Mouse (Mus musculus): ENCODE measurements at regions not wholly inside any gene's neighbourhood (a gene's known extent, or its start where the extent isn't known, plus 50 kb on each side); places are given as distances from the start of the nearest gene placed in this dataset.
A peak's percentile ranks its signal among the peaks of the same experiment; 100 is the strongest.
"Not testable (repeated sequence)": the region's sequence is repeated elsewhere in the genome, so short reads cannot be mapped to it uniquely, and the experiment has no call there.

GRCm38 (mm10) chr12:80055894-80056293, 56.9 kb downstream of the Zfp36l1 start:
- not testable (repeated sequence) for H3K27me3 ChIP-seq (ENCODE audit: control insufficient read depth, insufficient read depth, insufficient read length); H3ac ChIP-seq (ENCODE audit: control insufficient read depth, insufficient read length, low read depth); H3K4me3 ChIP-seq (ENCODE audit: insufficient read depth, poor library complexity, severe bottlenecking); H3K79me3 ChIP-seq (ENCODE audit: low read depth); H3K79me2 ChIP-seq (ENCODE audit: control insufficient read depth, insufficient read depth); H3K36me3 ChIP-seq (ENCODE audit: control insufficient read depth, insufficient read depth)

GRCm38 (mm10) chr12:80055394-80055793, 57.4 kb downstream of the Zfp36l1 start:
- Histone ChIP-seq H3ac (ENCODE audit: control insufficient read depth, insufficient read length, low read depth) (no peak overlapping the region), H3K79me3 (ENCODE audit: low read depth) (no peaks in the 10 kb centered on the region), H3K27me3 (ENCODE audit: control insufficient read depth, insufficient read depth, insufficient read length) (no peaks in the 10 kb centered on the region), H3K4me3 (ENCODE audit: insufficient read depth, poor library complexity, severe bottlenecking) (no peak overlapping the region), H3K79me2 (ENCODE audit: control insufficient read depth, insufficient read depth) (no peaks in the 10 kb centered on the region), H3K36me3 (ENCODE audit: control insufficient read depth, insufficient read depth) (no peaks in the 10 kb centered on the region)
- TF ChIP-seq CEBPB (IDR thresholded peaks at IDR 0.05; ENCODE audit: low read depth) (no peak), MYOG (IDR thresholded peaks at IDR 0.05; ENCODE audit: control insufficient read depth, extremely low read depth, insufficient read length) (no peak)

DNA sequence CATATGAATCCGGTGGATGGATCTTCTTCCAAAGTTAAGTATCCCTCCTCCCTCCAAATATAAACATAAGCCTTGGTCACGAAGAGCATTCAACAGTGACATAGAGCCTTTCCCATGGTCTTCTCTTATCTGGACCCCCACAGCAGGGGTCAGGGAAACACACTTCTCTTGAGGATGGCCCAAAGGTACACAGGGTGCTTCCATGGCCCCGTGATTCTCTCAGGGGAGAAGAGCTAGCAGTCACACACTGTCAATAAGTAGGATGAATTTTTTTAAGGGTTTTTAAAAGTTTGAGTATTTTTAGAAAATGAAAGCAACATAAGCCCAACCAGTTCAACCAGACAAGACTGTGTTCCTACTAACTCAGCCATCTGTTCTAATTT, 58.2 kb downstream of the Zfp36l1 start:
- no peak overlapping the region for H3K4me3 ChIP-seq (ENCODE audit: insufficient read depth, poor library complexity, severe bottlenecking)
- no peak for TF ChIP-seq USF1 (IDR thresholded peaks at IDR 0.05; ENCODE audit: low read depth)
- no peak for TF ChIP-seq CEBPB (IDR thresholded peaks at IDR 0.05; ENCODE audit: low read depth)
- TF ChIP-seq CTCF (IDR thresholded peaks at IDR 0.05; ENCODE audit: control insufficient read depth, insufficient read depth, insufficient read length): no peak
- no peak for TF ChIP-seq MAX (IDR thresholded peaks at IDR 0.05)
- no peak for TF ChIP-seq MYOD1 (IDR thresholded peaks at IDR 0.05; ENCODE audit: control insufficient read depth, insufficient read length, low read depth)
- TF ChIP-seq MYOG (IDR thresholded peaks at IDR 0.05; ENCODE audit: control insufficient read depth, extremely low read depth, insufficient read length): no peak
- TF ChIP-seq FOSL1 (IDR thresholded peaks at IDR 0.05; ENCODE audit: insufficient read depth, low read length, poor library complexity, severe bottlenecking): no peak

GRCm38 (mm10) chr12:80053902-80054654, 58.7 kb downstream of the Zfp36l1 start:
- no peaks in the 10 kb centered on the region for H3K79me2 ChIP-seq (ENCODE audit: control insufficient read depth, insufficient read depth)
- H3K79me3 ChIP-seq (ENCODE audit: low read depth): no peaks in the 10 kb centered on the region
- H3K36me3 ChIP-seq (ENCODE audit: control insufficient read depth, insufficient read depth): no peaks in the 10 kb centered on the region
- TF ChIP-seq FOSL1 (IDR thresholded peaks at IDR 0.05; ENCODE audit: insufficient read depth, low read length, poor library complexity, severe bottlenecking) (no peak), CTCF (IDR thresholded peaks at IDR 0.05; ENCODE audit: control insufficient read depth, insufficient read depth, insufficient read length) (no peak), USF1 (IDR thresholded peaks at IDR 0.05; ENCODE audit: low read depth) (no peak), MAX (IDR thresholded peaks at IDR 0.05) (no peak), CEBPB (IDR thresholded peaks at IDR 0.05; ENCODE audit: low read depth) (no peak)
- no peaks in the 10 kb centered on the region for H3K27me3 ChIP-seq (ENCODE audit: control insufficient read depth, insufficient read depth, insufficient read length)
- no peak overlapping the region for H3K4me3 ChIP-seq (ENCODE audit: insufficient read depth, poor library complexity, severe bottlenecking)
- no peak overlapping the region for H3ac ChIP-seq (ENCODE audit: control insufficient read depth, insufficient read length, low read depth)

More for the DNA sequence above, 58.2 kb downstream of the Zfp36l1 start:
- no peak overlapping the region for H3ac ChIP-seq (ENCODE audit: control insufficient read depth, insufficient read length, low read depth)
- H3K27me3 ChIP-seq (ENCODE audit: control insufficient read depth, insufficient read depth, insufficient read length): no peaks in the 10 kb centered on the region
- H3K36me3 ChIP-seq (ENCODE audit: control insufficient read depth, insufficient read depth): no peaks in the 10 kb centered on the region
- no peaks in the 10 kb centered on the region for H3K79me3 ChIP-seq (ENCODE audit: low read depth)
- no peaks in the 10 kb centered on the region for H3K79me2 ChIP-seq (ENCODE audit: control insufficient read depth, insufficient read depth)

DNA sequence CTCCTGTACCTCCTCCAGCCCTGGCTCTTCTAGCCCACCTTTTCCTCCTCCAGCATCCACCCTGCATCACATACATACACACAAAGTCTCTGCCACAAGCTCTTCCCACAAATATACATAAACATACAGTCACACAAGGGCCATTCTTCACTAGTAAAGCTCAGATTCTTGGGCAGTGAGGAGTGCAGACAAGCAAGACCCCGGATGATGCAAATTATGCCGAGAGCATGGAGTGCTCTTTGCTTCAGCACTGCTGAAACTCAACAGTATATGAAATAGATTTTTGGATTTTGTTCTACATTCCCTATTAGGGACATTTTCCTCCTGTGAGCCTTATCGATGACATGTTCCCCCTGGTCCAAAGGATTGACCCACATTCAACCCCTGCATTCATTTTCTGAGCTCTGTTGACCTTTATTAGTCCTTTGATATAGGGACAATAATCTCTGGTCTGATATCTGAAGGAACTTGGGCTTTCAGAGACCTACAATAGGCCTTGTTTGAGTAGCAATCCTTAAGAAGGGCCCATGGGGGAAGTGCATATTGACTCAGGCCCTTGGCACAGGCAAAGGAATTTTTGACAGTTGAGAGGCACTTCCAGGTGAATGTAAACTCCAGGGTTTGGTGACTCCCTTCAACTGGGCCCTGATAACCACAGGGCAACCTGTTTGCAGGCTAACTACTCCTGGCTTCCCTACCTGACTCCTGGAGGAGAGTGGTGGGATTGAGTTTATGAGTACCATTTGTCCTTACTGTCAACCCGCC, 64.4 kb downstream of the Zfp36l1 start:
- no peaks in the 10 kb centered on the region for H3K27me3 ChIP-seq (ENCODE audit: control insufficient read depth, insufficient read depth, insufficient read length)
- no peak for TF ChIP-seq USF1 (IDR thresholded peaks at IDR 0.05; ENCODE audit: low read depth)
- TF ChIP-seq MAX (IDR thresholded peaks at IDR 0.05): no peak
- no peak for TF ChIP-seq FOSL1 (IDR thresholded peaks at IDR 0.05; ENCODE audit: insufficient read depth, low read length, poor library complexity, severe bottlenecking)
- no peak for TF ChIP-seq MYOD1 (IDR thresholded peaks at IDR 0.05; ENCODE audit: control insufficient read depth, insufficient read length, low read depth)
- no peak for TF ChIP-seq CEBPB (IDR thresholded peaks at IDR 0.05; ENCODE audit: low read depth)
- no peak for TF ChIP-seq CTCF (IDR thresholded peaks at IDR 0.05; ENCODE audit: control insufficient read depth, insufficient read depth, insufficient read length)
- TF ChIP-seq MYOG (IDR thresholded peaks at IDR 0.05; ENCODE audit: control insufficient read depth, extremely low read depth, insufficient read length): no peak
- H3K4me3 ChIP-seq (ENCODE audit: insufficient read depth, poor library complexity, severe bottlenecking): no peak overlapping the region
- no peaks in the 10 kb centered on the region for H3K79me2 ChIP-seq (ENCODE audit: control insufficient read depth, insufficient read depth)
- H3K79me3 ChIP-seq (ENCODE audit: low read depth): no peaks in the 10 kb centered on the region
- H3ac ChIP-seq (ENCODE audit: control insufficient read depth, insufficient read length, low read depth): no peak overlapping the region
- no peaks in the 10 kb centered on the region for H3K36me3 ChIP-seq (ENCODE audit: control insufficient read depth, insufficient read depth)

GRCm38 (mm10) chr12:80046625-80047303, 66.0 kb downstream of the Zfp36l1 start:
- Histone ChIP-seq H3K79me3 (ENCODE audit: low read depth) (no peaks in the 10 kb centered on the region), H3K27me3 (ENCODE audit: control insufficient read depth, insufficient read depth, insufficient read length) (no peaks in the 10 kb centered on the region), H3K4me3 (ENCODE audit: insufficient read depth, poor library complexity, severe bottlenecking) (no peak overlapping the region), H3K79me2 (ENCODE audit: control insufficient read depth, insufficient read depth) (no peaks in the 10 kb centered on the region), H3K36me3 (ENCODE audit: control insufficient read depth, insufficient read depth) (no peaks in the 10 kb centered on the region), H3ac (ENCODE audit: control insufficient read depth, insufficient read length, low read depth) (no peak overlapping the region)
- TF ChIP-seq MAX (IDR thresholded peaks at IDR 0.05): no peak
- no peak for TF ChIP-seq CTCF (IDR thresholded peaks at IDR 0.05; ENCODE audit: control insufficient read depth, insufficient read depth, insufficient read length)
- TF ChIP-seq USF1 (IDR thresholded peaks at IDR 0.05; ENCODE audit: low read depth): no peak
- TF ChIP-seq MYOD1 (IDR thresholded peaks at IDR 0.05; ENCODE audit: control insufficient read depth, insufficient read length, low read depth): peak; percentile 75
- TF ChIP-seq CEBPB (IDR thresholded peaks at IDR 0.05; ENCODE audit: low read depth): no peak
- TF ChIP-seq MYOG (IDR thresholded peaks at IDR 0.05; ENCODE audit: control insufficient read depth, extremely low read depth, insufficient read length): no peak
- TF ChIP-seq FOSL1 (IDR thresholded peaks at IDR 0.05; ENCODE audit: insufficient read depth, low read length, poor library complexity, severe bottlenecking): no peak

Data from C2C12 (cell line).